Mouse (Mus musculus) adrenal gland (tissue): ENCODE results near the gene Rpl28.

Experiments
- intact Hi-C: fragments of 180-260 bp; cut with DNase I; formaldehyde crosslinking; loops from one replicate; pipeline ENCODE4 v1.15.1; 2025
- long read RNA-seq, 2 experiments: library from polyadenylated mRNA; unstranded; transcript quantifications; one replicate each; pipeline ENCODE4 v2.0.0; 2020; ENCODE audit warnings: borderline replicate concordance in 1 of 2; ENCODE audit not compliant: insufficient replicate concordance in 1 of 2

The Rpl28 gene
- long read RNA-seq, experiment 1, transcript Rpl28-202 (4 exons, 772 nt), result minor isoform, 15 of 402 reads
- long read RNA-seq, experiment 1, transcript Rpl28-201 (5 exons, 1,106 nt), result major isoform, 374 of 402 reads
- long read RNA-seq, experiment 1, partial matches to known transcripts, result 3 of 402 reads
- long read RNA-seq, experiment 1, other reads (novel, unspliced or antisense), result 10 of 402 reads
- long read RNA-seq, experiment 2, transcript Rpl28-201 (5 exons, 1,106 nt), result major isoform, 344 of 367 reads
- long read RNA-seq, experiment 2, transcript Rpl28-202 (4 exons, 772 nt), result minor isoform, 12 of 367 reads
- long read RNA-seq, experiment 2, partial matches to known transcripts, result 3 of 367 reads
- long read RNA-seq, experiment 2, other reads (novel, unspliced or antisense), result 6 of 367 reads

GRCm38 (mm10) chr7:4792278-4793212 lies at the start of gene Rpl28:
Gene Rpl28 (plus strand): TSS chr7:4792874.
- intact Hi-C loops, result loop anchor here (5.0 to 10.0 kb wide), 2 partner anchors 80 to 168 kb away; no protein-coding TSS in a partner anchor

- intact Hi-C loops, result loop anchor here (5.0 kb wide), 1 partner anchor 44 kb away; the partner anchor contains the start of gene Tmem238
These were observed 49.3 kb upstream of the Rpl28 start for GRCm38 (mm10) chr7:4743354-4743753.

- intact Hi-C loops, result loop anchor here (5.0 kb wide), 1 partner anchor 42 kb away; the partner anchor contains the start of gene Tmem238
These were observed 47.8 kb upstream of the Rpl28 start for GRCm38 (mm10) chr7:4744886-4745285.

- intact Hi-C loops, result no loop called here
These were observed 46.2 kb upstream of the Rpl28 start for GRCm38 (mm10) chr7:4746326-4746980.

GRCm38 (mm10) chr7:4747156-4747899 lies 45.3 kb upstream of the Rpl28 start:
- intact Hi-C loops, result no loop called here

GRCm38 (mm10) chr7:4748321-4748720 lies 44.4 kb upstream of the Rpl28 start:
- intact Hi-C loops, result no loop called here

- intact Hi-C loops, result no loop called here
These were observed 43.5 kb upstream of the Rpl28 start for GRCm38 (mm10) chr7:4749169-4749568.

- intact Hi-C loops, result no loop called here
These were observed 40.5 kb upstream of the Rpl28 start for GRCm38 (mm10) chr7:4751971-4752820.

GRCm38 (mm10) chr7:4752821-4753570 lies 39.7 kb upstream of the Rpl28 start, which contains the start of gene Cox6b2:
Gene Cox6b2 (minus strand): TSS chr7:4753094.
- intact Hi-C loops, result no loop called here

- intact Hi-C loops, result no loop called here
These were observed 33.0 kb upstream of the Rpl28 start for GRCm38 (mm10) chr7:4759670-4760069.

- intact Hi-C loops, result no loop called here
These were observed 27.5 kb upstream of the Rpl28 start for GRCm38 (mm10) chr7:4764946-4765710.

- intact Hi-C loops, result no loop called here
These were observed 21.5 kb upstream of the Rpl28 start, which contains the start of gene Fam71e2 for GRCm38 (mm10) chr7:4771202-4771601. Gene Fam71e2 (minus strand): TSS chr7:4771302.

- intact Hi-C loops, result no loop called here
These were observed 16.5 kb upstream of the Rpl28 start for GRCm38 (mm10) chr7:4776131-4776530.

GRCm38 (mm10) chr7:4776861-4777830 lies 15.5 kb upstream of the Rpl28 start:
- intact Hi-C loops, result no loop called here

- intact Hi-C loops, result no loop called here
These were observed 14.6 kb upstream of the Rpl28 start for GRCm38 (mm10) chr7:4777851-4778637.

- intact Hi-C loops, result no loop called here
These were observed 12.8 kb upstream of the Rpl28 start for GRCm38 (mm10) chr7:4779921-4780320.
